Mouse (Mus musculus) embryonic fibroblast, embryonic 13.5 days (primary cell): ENCODE data around the gene Prkd1. TPM values are rescaled to one million over a fixed set of nuclear protein-coding genes. Genes with fewer than 3 reads are reported as not detected.

ENCODE experiments used
- H3K27ac ChIP-seq: 2 replicates; pipeline ENCODE4 v1.5.1; 2012; ENCODE audit warnings: low read length, control low read depth, inconsistent platforms; ENCODE audit not compliant: insufficient read depth
- H3K4me1 ChIP-seq: 2 replicates; pipeline ENCODE4 v1.6.1; 2011; ENCODE audit warnings: low read length; ENCODE audit not compliant: control insufficient read depth, insufficient read depth
- H3K4me3 ChIP-seq: 2 replicates; pipeline ENCODE4 v1.5.1; 2011; ENCODE audit warnings: mild to moderate bottlenecking, control low read depth, low read length; ENCODE audit not compliant: insufficient read depth
- CTCF ChIP-seq: IDR thresholded peaks from 2 replicates; pipeline ENCODE4 v1.5.1; 2011; ENCODE audit warnings: mild to moderate bottlenecking, control low read depth, low read length, moderate library complexity, borderline replicate concordance; ENCODE audit not compliant: insufficient read depth
- POLR2A ChIP-seq: IDR thresholded peaks from 2 replicates; pipeline ENCODE4 v1.6.1; 2011; ENCODE audit warnings: low read depth, mild to moderate bottlenecking, control low read depth, low read length, moderate library complexity
- polyA plus RNA-seq: library from polyadenylated mRNA; stranded (reverse); fragments of >200 nt; gene quantifications from 2 replicates; pipeline ENCODE4 v1.2.4, GENCODE M21; 2011; ENCODE audit warnings: low read depth; ENCODE audit not compliant: missing spikeins, insufficient read length

Gene Prkd1
- polyA plus RNA-seq, 1 experiment = 20.1 TPM

DNA sequence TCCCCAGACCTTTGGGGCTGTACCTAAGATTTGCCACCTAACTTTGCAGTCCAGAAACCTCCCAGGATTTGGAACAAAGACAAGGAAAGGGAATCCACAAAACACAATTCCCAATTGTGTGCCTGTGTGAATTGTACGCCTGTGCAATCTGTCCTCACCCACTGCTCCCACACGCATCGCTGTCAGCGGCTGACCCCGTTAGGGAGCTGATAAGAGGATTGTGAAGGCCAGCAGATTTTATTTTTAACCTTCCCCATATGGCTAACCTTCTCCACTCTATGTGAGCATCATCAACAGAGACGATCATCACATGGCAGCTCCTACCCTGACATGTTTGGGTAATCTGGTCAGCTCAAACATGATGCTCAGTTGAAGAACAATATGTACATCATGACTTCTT lies 34.6 kb downstream of the Prkd1 start:
- H3K4me1 ChIP-seq = peaks cover 4% of the 10 kb centered on the region; the same call in 1 of the 2 replicates
- TF ChIP-seq POLR2A (no peak), CTCF (no peak)
- H3K4me3 ChIP-seq = no peak overlapping the region
- H3K27ac ChIP-seq = no peak overlapping the region

DNA sequence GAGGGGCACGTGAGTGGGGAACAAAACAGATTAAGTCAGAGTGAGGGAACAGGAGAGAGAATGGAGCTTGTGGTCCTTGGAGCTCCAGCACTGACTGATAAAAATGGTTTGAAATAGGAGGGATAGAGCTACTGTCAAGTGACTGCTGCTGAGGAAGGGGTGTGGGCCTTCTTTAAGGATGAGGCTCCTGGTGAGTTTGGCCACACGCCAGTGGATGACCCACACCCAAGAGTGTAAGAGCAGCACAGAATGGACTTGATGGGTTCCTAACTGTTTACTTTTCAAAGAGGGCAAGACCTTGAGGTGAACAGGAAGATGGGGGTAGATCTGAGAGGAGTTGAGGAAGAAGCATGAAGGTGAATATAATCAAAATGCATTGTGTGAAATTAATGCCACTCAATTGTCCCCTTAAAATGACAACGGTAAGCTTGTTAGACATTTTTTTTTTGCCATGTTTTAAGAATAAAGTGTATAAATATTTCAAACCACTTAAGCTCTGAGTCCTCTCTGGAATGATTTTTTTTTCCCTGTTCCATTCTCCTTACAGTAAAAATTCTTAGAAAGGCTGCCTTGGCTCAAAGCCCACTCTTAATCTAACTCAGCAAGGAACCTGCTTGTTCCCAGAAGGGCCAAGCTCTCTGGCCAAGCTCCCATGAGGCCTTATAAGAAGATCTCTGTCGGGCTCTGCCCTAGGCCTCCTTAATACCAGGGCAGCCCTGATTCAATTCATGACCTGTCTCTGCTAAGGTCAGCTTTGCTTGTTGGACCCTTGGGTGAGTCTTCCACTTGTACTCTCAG lies 42.0 kb downstream of the Prkd1 start:
- H3K27ac ChIP-seq = no peak overlapping the region
- peaks cover 2% of the 10 kb centered on the region for H3K4me1 ChIP-seq
- H3K4me3 ChIP-seq = no peak overlapping the region
- TF ChIP-seq CTCF = no peak
- no peak for TF ChIP-seq POLR2A

DNA sequence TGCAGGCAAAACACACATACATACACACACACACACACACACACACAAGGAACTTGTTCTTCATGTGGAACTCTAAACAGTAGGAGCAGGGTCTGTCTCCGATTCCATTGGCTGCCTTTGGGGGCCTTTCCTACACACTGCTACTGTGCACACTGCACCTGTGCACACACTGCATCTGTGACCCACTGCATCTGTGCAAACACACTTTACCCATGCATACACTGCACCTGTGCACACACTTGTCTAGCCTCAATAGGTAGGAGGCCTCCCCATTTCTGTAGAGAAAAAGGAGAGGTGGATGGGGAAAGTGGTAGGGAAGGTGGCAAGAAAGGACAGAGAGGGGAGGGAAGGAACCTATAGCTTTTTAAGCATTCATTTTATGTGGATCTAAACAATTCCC lies 49.5 kb downstream of the Prkd1 start:
- no peak overlapping the region for H3K27ac ChIP-seq

DNA sequence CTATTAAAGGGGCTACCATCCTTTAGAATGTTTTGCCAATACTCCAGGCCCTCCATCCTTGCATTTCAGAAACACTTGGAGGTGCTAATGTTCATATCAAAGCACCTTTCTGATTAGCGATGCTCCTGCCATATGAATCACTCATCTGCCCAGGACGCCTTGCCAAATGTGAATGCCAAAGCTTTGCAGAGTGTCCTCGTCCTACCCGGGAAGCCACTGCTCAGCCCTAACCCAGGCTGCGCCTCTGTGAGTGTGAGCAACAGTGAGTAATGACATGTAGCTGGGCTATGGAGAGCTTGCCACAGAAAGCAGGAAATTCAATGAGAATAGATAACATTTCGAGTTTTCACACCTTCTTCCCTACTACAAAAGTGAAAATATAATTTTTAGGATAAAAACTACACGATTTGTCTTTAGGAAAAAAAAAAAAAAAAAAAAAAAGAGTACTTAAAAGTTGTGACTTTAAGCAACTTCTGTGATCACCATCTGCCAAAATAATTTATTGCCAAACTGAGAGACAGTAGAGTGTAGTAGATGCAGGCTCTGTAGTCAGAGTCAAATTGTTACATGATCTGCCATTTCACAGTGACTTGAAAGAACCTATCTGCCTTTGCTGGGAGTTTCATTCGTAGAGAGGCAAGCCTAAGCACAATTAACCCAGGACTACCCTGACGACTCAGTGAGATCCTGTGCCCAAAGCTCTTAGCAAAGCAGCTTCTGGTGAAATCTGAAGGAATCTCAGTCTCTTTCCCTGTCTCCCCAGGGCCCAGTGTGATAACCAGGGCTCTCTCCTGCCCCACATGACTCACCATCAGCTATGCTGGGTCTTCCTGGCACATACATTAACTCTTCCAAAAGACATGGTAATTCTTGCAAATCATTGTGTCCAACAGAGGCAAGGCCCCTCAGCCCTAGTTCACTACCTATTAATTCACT lies 50.6 kb downstream of the Prkd1 start:
- TF ChIP-seq CTCF = no peak
- TF ChIP-seq POLR2A = no peak
- H3K4me1 ChIP-seq = peaks cover 9% of the 10 kb centered on the region
- no peak overlapping the region for H3K4me3 ChIP-seq
- no peak overlapping the region for H3K27ac ChIP-seq

More for the DNA sequence above, 49.5 kb downstream of the Prkd1 start:
- no peak overlapping the region for H3K4me3 ChIP-seq
- peaks cover 9% of the 10 kb centered on the region for H3K4me1 ChIP-seq
- TF ChIP-seq POLR2A = no peak
- TF ChIP-seq CTCF = no peak

DNA sequence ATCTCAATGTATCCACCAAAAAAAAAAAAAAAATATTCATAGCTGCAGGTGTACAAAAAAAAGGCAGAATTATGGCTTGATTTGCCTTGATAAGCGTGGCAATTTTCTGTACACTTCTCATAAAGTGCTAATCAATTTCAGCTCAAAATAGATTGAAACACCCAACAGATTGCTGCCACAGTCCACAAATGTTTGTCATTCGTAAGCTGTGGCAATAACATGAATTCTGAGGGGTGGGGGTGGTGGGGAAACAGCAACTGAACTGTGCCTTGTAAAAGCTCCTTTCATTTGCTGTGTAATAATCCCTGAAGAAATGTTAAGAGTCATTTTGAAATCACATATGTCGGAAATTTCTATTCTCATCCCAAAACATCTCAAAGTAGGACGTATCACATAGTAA lies 51.4 kb downstream of the Prkd1 start:
- Histone ChIP-seq H3K4me1 (peaks cover 9% of the 10 kb centered on the region), H3K27ac (no peak overlapping the region), H3K4me3 (no peak overlapping the region)
- TF ChIP-seq CTCF (no peak), POLR2A (no peak)

DNA sequence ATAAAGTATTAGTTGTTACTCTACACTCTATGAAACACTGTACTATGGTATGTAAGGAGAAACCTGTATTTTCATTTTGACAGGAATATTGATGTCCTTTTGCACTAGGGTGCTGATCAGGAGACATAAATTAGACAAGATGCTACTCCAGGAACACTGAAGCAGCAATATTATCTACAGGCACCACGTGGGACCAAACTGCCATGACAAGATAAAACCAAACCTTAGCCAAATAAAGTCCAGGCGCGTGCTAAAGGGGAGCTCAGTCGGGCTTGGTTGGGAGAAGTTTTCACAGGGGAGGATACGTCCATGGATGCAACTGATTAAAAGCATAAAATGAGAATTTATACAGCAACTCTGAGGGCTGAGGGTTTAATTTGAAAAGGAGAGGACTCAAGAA lies 53.1 kb downstream of the Prkd1 start:
- TF ChIP-seq POLR2A (no peak), CTCF (no peak)
- H3K27ac ChIP-seq = no peak overlapping the region
- H3K4me1 ChIP-seq = peaks cover 9% of the 10 kb centered on the region
- no peak overlapping the region for H3K4me3 ChIP-seq

DNA sequence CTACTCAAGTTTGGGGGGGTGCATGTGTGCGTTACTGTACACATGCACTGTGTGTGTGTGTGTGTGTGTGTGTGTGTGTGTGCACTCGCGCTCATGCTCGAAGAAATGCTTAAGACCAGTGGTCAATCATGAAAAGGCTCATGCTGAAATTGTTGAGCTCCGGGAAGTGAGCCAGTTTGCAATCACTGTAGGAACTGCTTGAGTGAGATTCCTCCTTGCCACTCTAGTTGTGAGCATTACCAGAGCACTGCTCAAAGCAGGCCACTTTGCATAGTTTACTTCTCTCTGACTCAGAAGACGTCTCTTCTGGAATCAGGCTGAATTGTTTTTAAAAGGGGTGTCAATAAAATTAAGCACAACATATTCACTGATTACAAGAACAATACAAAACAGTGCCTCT lies 54.4 kb downstream of the Prkd1 start:
- no peak for TF ChIP-seq CTCF
- no peak for TF ChIP-seq POLR2A
- H3K27ac ChIP-seq = peak overlapping the region; percentile 29
- peaks cover 9% of the 10 kb centered on the region for H3K4me1 ChIP-seq
- no peak overlapping the region for H3K4me3 ChIP-seq

DNA sequence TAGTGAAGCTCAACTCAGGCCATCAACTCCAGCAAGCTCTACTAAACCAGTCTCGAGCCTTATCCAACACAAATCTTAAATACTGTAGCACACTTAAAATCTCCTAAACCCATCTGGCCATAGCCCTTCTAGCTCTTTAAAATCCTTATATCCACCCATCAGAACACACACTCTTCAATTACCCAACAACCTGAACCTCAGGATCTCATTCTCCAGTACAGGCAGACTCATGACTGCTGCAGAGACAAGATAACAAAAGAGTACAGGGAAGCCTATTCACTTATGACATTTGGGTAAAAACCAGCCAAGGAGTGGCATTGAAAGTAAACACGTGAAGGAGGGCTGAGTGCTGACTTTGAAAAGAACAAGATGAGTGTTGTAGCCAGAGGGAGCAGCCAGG lies 55.4 kb downstream of the Prkd1 start:
- no peak overlapping the region for H3K4me3 ChIP-seq
- TF ChIP-seq POLR2A (no peak), CTCF (no peak)
- H3K4me1 ChIP-seq = peaks cover 6% of the 10 kb centered on the region
- no peak overlapping the region for H3K27ac ChIP-seq

DNA sequence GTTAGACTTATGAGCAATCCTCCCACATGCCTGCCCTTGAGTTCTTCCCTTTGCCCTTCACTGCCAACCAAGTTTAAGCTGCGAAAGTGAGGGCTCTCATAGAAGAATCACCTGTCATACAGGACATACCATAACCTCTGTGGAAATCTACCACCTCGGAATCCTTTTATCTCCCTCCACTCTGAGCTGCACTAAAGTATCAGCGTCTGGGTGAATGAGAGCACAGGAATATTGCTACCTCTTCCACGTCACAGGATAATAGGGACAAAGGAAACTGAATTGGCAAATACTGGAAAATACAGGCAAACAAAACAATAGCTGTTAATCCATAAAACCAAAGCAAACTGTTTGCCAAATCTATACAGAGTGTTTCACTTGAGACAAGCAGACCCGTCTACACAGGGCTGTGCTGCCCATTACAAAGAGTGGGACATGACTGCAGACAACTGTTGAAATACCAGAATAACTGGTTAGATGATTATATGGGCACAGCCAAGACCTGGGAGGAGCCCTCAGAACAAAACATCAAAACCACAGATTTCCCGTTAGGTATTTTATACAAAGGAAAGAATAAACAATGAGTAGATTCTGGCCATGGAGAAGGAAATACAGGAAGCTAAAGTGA lies 60.6 kb downstream of the Prkd1 start:
- no peaks in the 10 kb centered on the region for H3K4me1 ChIP-seq
- H3K27ac ChIP-seq = no peak overlapping the region
- TF ChIP-seq CTCF (no peak), POLR2A (no peak)
- no peak overlapping the region for H3K4me3 ChIP-seq
